Mouse (Mus musculus): ENCODE measurements around the gene Eif2d. TPM values are rescaled to one million over a fixed set of nuclear protein-coding genes. Genes with fewer than 3 reads are reported as not detected.

Gene Eif2d
- polyA plus RNA-seq, 1 experiment = 45.1 TPM

GRCm38 (mm10) chr1:131213361-131213760 is 60.4 kb downstream of the Eif2d start:
- no peak for DNase-seq (ENCODE audit: low spot score)

DNA sequence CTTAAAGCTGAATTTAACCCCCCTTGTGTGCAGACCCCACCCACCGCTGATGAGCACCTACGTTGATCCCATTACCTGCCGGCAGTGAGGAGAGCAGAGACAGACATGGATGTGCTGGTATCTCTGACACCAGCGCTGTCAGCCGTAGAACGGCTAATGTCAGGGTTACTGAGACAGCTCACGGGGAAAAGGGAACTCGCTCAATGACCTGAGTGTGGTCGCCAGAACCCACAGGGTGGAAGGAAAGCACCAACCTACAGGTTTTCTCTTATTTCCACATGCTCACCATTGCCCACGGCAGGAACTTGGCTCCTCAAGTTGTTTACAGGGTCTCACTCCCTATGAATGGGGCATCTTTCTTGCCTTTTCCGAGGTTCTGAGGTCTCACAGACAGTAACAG is 66.0 kb downstream of the Eif2d start:
- no peak for DNase-seq (ENCODE audit: low spot score)

- no peak for DNase-seq (ENCODE audit: low spot score)
Measured at GRCm38 (mm10) chr1:131221822-131222590, 69.0 kb downstream of the Eif2d start.

DNA sequence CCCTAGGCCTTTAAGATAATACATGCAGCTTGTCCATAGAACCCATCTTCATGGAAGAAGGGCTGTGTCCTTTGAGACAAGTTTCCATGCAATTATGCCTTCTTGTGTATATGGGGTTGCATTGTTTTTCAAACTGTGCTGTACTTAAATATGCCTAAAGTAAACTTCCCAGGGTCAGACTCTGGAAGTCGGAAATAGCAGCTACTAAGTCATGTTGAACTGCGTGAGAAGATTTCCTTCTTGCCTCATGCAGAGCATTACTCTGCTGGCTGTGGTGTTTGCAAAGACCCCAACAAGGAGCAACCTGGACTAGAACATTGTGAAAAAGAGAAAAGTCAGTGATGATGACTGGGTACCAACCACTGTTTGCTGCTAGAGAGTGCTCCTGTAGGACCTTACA is 70.4 kb downstream of the Eif2d start:
- no peak for DNase-seq (ENCODE audit: low spot score)

DNA sequence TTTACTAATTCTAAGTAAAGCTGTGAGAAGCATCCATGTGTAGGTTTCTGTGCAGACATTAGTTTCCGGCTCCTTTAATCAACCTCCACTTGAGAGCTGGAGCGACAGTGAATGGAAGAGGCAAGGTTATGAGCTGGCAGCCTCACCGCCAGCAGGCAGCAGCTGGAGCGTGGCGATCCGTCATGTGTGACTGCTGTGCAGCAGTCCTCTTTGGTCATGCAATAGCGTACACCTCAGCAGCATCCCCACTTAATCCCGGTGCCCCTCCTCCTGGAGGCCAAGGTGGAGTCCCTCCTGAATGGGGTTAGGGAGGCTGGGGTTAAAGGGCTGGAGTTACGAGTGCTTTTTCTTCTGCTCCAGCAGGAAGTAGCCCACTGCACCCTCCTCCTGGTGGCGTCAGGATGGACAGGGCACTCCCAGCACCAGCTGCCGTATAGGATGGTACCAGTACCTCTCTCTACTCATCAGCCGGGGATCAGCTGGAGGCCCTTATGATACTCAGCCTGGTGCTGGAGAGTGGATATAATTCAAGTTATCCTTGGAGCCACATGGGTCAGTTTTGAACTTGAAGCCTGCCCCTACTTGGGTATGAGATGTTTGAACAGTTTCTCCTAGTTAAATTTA is 72.0 kb downstream of the Eif2d start:
- DNase-seq (ENCODE audit: low spot score) = no peak

- DNase-seq (ENCODE audit: low spot score) = no peak
Measured at GRCm38 (mm10) chr1:131228225-131228624, 75.2 kb downstream of the Eif2d start.

DNA sequence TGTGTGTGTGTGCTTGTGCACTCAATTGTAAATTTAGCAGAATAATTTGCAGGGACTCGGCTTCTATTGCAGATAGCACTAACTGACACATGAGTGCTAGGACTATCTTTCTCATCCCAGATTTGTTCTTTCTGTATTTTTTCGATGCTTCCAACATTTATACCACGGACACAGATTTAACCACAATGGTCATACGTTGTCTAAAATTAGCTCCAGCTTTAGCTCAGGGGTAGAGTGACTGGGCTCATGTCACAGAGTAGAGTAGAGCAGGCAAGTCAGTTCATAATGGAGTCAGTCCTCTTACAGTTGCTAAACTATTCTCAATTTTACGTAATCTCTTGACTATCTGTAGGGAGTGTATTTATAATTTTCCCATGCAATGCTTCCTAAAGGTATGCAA is 75.7 kb downstream of the Eif2d start:
- DNase-seq (ENCODE audit: low spot score) = no peak

- no peak for DNase-seq (ENCODE audit: low spot score)
Measured at GRCm38 (mm10) chr1:131233527-131233926, 80.5 kb downstream of the Eif2d start.

DNA sequence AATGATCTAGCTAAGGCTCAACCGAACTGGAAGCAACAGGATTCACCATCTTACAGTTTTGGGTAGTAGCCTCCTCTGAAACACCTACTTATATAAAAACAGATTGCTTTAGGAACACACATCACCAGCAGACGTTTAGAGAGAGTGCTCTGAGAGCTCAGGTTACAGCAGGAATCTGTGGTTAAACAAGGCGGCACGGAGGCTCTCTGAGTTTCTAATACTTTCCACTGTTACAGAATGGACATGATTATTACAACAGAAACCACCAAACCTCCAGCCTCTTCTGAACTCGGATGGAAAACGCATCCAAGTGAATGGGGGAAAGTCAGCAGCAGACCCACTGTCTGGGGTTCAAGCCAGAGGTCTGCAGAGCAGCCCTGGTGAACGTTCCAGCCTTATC is 83.1 kb downstream of the Eif2d start:
- no peak for DNase-seq (ENCODE audit: low spot score)

Other genes starting within 250 kb of the Eif2d start
- gene Il20, start 241.7 kb upstream of the Eif2d start, polyA plus RNA-seq (2012; rRNA removed) = not detected in 2 replicates
- gene Il19, start 213.1 kb upstream of the Eif2d start, polyA plus RNA-seq (2012; rRNA removed) = 0.10 TPM in 1 of 2 replicates, not detected in the other
- 0.23 and 0.27 TPM in 2 replicates for gene Il10, start 133.3 kb upstream of the Eif2d start, polyA plus RNA-seq (2012; rRNA removed)
- 77.4 and 86.8 TPM in 2 replicates for gene Mapkapk2, start 55.4 kb upstream of the Eif2d start, polyA plus RNA-seq (2012; rRNA removed)
- gene Dyrk3, start 14.8 kb upstream of the Eif2d start, polyA plus RNA-seq (2012; rRNA removed) = 0.47 and 0.52 TPM in 2 replicates
- gene Rassf5, start 92.1 kb downstream of the Eif2d start, polyA plus RNA-seq (2012; rRNA removed) = 12.2 and 12.6 TPM in 2 replicates
- 21.2 TPM in 2 replicates for gene Ikbke, start 126.4 kb downstream of the Eif2d start, polyA plus RNA-seq (2012; rRNA removed)

Measured in urinary bladder, adult 2 months (tissue).